Mouse (Mus musculus): Measurements from ENCODE around the gene Tmem50a.

The Tmem50a gene

DNA sequence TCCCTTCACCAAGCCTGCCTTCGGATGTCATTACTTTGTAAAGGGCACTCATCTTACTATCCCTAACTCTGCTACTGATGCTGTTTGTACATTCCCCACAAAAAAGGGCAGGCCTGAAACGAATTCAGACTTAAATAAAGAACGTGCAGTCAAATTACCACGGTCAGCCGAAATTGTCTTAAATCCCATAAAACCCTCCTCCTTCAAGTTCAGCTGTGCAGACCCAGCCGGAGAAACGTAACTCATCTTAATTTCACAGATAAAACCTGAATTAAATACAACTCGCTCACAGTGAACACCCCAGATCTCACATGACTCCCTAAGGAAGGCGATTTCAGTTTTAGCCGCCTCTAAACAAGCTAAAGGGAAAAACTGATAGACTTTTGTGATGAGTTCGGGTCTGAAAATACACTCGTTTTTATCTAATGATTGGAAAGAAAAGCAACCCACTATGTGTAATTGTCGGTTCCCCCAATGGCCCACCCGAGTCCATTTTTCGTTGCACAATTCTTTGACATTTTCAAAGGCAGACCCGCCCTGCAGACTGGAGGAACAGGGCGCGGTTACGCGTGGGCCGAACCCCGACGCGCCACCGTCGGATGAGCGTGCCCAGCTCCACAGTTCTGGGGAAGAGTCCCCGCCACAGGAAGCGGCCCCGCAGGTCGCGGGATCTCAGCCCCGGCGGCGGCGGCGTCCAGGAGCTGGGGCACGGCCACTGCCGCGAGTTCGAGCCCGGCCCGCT lies 531 bp downstream of the Tmem50a start:
- no peak for TF ChIP-seq GATA4 (IDR thresholded peaks at IDR 0.05; ENCODE audit: insufficient replicate concordance, low read length)

DNA sequence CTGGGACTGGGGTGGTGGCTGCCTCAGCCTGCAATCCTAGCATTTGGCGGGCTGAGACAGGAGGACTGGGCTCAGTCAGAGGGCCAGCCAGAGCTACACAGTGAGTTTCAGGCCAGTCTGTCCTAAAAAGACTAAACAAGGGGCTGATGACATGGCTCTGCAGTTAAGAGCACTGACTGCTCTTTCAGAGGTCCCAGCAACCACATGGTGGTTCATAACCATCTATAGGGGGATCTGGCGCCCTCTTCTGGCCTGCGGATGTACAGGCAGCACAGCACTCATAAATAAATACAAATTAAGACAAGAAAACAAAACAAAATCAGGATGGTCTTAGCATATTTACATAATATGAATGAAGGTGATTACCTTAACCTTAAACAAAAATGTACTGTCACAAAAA lies 1.4 kb downstream of the Tmem50a start:
- TF ChIP-seq GATA4 (IDR thresholded peaks at IDR 0.05; ENCODE audit: insufficient replicate concordance, low read length), result no peak

- TF ChIP-seq GATA4 (IDR thresholded peaks at IDR 0.05; ENCODE audit: insufficient replicate concordance, low read length), result no peak
Measured at GRCm38 (mm10) chr4:134903046-134903445, 11.8 kb downstream of the Tmem50a start.

- no peak for TF ChIP-seq GATA4 (IDR thresholded peaks at IDR 0.05; ENCODE audit: insufficient replicate concordance, low read length)
Measured at GRCm38 (mm10) chr4:134901126-134901525, 13.7 kb downstream of the Tmem50a start.

DNA sequence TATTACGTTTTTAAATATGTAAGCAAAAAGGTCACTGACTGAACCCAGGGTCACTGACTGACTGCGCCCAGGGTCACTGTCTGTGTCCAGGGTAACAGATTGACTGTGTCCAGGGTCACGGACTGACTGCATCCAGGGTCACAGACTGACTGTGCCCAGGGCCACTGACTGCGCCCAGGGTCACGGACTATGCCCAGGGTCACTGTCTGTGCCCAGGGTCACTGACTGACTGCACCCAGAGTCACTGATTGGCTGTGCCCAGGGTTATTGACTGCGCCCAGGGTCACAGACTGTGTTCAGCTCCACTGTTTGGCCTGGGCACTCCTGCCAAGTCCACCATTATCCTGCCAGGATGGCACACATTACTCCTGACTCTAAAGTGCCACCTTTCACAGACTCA lies 17.6 kb downstream of the Tmem50a start:
- TF ChIP-seq GATA4 (IDR thresholded peaks at IDR 0.05; ENCODE audit: insufficient replicate concordance, low read length), result peak; percentile 33; the same call in 1 of the 2 replicates

- no peak for TF ChIP-seq GATA4 (IDR thresholded peaks at IDR 0.05; ENCODE audit: insufficient replicate concordance, low read length)
Measured at GRCm38 (mm10) chr4:134892096-134892495, 22.7 kb downstream of the Tmem50a start.

DNA sequence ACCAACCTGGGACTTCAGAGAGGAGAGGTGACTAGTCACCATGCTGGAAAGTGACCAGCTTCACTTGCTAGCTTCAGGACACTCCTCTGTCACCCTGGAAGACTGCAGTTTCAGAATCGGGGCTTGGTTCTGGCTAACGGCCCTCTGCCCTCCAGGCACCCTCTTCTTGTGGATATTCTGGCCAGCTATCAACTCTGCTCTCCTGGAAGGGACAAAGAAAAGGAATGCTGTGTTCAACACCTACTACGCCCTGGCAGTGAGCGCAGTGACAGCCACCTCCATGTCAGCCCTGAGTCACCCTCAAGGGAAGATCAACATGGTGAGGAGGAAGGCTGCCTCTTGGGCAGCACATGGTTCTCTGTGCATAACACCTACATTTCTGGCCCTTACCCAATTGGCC lies 30.5 kb downstream of the Tmem50a start:
- TF ChIP-seq GATA4 (IDR thresholded peaks at IDR 0.05; ENCODE audit: insufficient replicate concordance, low read length), result no peak

GRCm38 (mm10) chr4:134883808-134884207 lies 31.0 kb downstream of the Tmem50a start:
- TF ChIP-seq GATA4 (IDR thresholded peaks at IDR 0.05; ENCODE audit: insufficient replicate concordance, low read length), result no peak

GRCm38 (mm10) chr4:134883266-134883665 lies 31.6 kb downstream of the Tmem50a start:
- TF ChIP-seq GATA4 (IDR thresholded peaks at IDR 0.05; ENCODE audit: insufficient replicate concordance, low read length), result no peak

GRCm38 (mm10) chr4:134880041-134880440 lies 34.8 kb downstream of the Tmem50a start:
- no peak for TF ChIP-seq GATA4 (IDR thresholded peaks at IDR 0.05; ENCODE audit: insufficient replicate concordance, low read length)

DNA sequence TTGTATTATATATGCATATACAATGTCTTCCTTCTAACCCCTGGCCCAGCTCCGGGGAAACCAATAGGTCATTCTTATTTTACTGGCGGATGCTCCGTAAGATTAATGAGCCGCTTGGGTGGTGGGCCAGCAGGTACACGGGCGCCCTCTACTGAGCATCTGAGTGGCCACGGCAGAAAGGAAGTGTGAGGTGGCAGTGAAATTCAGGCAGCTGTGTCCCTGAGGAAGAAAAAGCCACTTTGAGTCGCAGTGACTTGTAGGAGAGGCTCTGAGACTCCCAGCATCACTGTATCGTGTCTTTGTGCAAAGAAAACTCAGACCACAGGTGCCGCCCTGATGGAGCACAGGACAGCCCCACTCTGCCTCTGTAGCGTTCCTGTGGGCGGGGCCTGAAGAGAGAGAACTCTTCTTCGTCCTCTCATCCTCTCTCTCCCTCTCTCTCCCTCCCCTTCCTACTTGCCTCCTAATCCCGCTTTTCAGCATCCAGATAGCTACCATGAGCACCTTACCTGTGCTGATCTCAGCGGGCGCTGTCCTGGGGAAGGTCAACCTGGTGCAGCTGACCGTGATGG lies 35.3 kb downstream of the Tmem50a start:
- no peak for TF ChIP-seq GATA4 (IDR thresholded peaks at IDR 0.05; ENCODE audit: insufficient replicate concordance, low read length)

DNA sequence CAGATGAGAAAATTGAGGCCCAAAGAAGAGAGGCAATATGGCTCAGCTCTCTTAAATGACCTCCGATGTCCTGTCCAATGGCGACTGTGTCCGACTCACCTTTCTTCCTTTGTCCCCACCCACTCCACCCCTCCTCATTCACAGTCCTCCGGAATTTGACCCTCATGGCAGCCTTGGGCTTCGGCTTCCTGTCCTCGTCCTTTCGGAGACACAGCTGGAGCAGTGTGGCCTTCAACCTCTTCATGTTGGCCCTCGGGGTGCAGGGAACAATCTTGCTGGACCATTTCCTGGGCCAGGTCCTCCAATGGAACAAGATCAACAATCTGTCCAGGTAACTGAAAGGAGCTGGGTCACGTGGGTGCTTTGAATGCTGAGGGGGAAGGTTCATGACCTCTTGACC lies 38.7 kb downstream of the Tmem50a start:
- TF ChIP-seq GATA4 (IDR thresholded peaks at IDR 0.05; ENCODE audit: insufficient replicate concordance, low read length), result no peak

DNA sequence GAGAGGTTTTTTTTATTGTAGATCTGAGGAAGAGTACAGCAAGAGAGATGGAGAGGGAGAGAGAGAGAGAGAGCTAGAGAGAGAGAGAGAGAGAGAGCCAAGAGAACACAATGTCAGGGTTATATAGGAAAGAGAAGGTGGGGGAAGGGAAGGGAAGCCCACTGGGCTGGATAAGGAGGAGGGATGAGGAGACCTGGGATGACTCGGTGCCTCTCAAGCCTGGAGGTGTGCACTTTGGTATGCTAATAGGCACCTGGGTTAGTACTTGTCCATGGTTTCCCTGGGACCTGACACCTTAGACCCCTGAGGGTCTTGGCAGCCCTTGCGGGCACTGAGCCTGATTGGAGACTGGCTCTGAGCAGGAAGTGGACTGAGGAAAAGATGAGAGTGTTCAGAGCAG lies 42.9 kb downstream of the Tmem50a start:
- TF ChIP-seq GATA4 (IDR thresholded peaks at IDR 0.05; ENCODE audit: insufficient replicate concordance, low read length), result no peak

DNA sequence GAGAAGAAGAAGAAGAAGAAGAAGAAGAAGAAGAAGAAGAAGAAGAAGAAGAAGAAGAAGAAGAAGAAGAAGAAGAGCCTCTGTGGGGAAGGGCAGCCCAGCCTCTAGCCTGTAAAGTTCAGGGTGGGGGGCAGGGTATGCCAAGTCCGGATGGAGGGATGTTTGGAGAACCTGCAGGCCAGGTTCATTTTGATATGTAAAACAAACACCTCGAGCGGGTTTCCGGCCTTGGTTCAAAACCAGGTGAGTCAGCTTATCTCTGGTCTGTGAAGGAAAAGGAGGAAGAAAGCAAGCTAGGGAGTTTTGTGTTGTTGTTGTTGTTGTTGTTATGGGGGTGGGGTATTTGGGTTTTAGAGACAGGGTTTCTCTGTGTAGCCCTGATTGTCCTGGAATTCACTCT lies 43.3 kb downstream of the Tmem50a start:
- no peak for TF ChIP-seq GATA4 (IDR thresholded peaks at IDR 0.05; ENCODE audit: insufficient replicate concordance, low read length)

DNA sequence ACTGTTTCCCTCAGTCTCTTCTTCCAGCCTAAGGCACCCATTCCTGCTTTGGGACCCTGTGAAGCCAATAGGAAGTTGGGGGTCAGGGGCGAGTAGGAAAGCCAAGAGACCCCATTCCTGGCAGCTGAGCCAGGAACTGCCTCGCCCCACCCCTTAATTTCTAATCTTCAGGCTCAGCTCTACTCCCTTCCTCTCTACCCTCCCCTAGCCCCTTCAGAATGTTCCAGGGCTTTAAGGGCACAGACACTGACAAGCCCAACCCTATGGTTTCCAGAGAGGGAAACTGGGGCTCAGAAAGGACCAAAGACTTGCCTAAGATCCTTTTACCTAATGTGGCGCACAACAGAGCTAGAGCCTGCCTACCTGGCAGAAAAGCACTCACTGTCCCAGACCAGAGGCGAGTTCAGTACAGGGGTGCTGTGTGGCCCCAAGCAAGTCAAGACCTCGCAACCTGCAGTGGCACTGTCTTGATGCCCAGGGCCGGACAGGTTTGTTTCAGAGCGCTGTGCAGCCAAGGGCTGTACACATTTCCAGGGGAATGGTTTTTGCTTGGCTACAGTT lies 44.9 kb downstream of the Tmem50a start:
- TF ChIP-seq GATA4 (IDR thresholded peaks at IDR 0.05; ENCODE audit: insufficient replicate concordance, low read length), result no peak

DNA sequence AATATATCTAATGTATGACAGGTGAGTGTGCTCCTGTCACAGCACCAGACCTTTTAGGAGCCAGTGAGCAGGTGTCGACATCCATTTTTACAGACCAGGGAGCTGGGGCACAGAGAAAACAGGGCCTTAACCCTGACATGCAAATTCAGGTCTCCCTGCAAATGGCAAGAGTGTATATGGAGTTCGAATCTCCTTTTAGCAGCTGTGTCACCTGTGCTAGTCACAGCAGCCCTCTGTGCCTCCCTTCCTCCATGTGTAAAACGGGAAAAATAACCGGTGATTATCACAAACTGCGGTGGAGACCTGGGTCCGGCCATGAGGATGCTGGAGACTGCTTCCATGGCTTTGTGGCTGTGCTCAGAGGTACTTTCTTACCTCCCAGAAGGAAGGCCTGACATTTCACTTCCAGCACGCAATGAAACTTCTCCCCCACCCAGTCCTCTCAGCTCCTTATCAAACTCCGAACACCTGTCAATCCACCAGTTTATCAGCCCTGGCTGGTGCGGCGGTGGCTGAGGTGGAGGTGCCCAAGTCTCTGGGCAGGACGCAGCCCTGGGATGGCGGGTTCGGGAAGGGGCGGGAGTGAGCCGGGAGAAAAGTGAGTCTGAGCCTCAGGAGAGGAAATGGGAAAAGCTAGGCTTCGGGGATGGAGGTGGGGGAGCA lies 45.6 kb downstream of the Tmem50a start:
- no peak for TF ChIP-seq GATA4 (IDR thresholded peaks at IDR 0.05; ENCODE audit: insufficient replicate concordance, low read length)
